Mouse (Mus musculus): ENCODE data around the gene 4933427I04Rik.
A peak's percentile ranks its signal among the peaks of the same experiment; 100 is the strongest.

4933427I04Rik gene

DNA sequence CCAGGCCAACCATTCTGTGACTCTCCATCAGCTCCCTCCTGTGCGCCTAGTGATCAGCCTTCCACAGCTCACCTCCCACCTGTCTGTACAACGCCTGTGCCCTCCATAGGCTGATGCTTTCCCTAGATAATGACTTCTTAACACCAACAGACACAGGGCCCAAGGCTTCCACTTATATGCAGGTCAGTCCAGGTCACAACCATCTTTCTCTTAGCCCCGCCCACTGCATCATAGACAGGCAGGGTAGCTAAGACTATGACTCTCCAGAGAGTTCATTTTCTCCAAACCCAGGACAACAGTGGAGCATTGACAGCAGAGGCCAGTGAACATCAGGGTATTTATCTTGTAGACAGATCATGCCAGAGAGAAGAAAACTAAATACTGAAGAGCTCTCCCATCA is at the start of gene 4933427I04Rik:
Gene 4933427I04Rik (plus strand): TSS at position 301 of the 400 bp plus-strand sequence.
- DNase-seq, result no peak

DNA sequence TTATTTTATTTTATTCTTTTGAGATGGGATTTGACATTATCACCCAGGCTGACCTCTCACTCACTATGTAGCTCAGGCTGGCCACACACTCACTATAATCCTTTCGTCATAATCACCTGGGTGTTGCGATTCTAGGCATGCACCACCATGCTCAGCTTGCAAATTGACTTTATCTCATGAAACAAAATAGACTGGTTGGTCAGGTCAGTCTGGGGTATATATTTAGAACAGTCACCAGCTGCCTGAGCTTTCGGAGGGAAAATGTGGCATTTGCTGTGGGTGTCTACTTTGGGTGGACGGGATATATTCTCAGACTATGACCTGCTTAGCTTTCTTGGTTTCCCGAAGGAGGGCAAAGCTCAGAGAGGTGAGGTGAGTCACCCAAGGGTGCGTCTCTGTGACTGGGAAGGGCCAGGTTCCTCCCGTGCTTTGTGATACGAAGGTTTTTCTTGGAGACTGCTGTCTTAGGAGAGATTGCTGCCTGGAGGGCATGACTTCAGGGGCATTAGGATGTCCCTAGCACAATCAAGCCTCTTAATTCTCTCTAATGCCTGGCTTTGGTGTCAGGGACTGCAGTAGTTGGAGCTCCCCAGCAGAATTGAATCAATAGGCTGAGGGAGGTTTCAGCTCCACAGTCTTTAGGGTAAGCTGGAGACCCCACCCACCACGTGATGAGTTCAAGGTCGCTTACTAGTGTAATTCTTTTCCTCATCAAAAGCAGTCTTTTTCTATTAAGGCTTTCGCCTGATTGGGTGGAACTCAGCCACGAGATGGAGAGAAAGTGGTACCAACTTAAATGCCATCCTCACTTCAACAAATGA is 48.8 kb upstream of the 4933427I04Rik start:
- DNase-seq, result no peak

DNA sequence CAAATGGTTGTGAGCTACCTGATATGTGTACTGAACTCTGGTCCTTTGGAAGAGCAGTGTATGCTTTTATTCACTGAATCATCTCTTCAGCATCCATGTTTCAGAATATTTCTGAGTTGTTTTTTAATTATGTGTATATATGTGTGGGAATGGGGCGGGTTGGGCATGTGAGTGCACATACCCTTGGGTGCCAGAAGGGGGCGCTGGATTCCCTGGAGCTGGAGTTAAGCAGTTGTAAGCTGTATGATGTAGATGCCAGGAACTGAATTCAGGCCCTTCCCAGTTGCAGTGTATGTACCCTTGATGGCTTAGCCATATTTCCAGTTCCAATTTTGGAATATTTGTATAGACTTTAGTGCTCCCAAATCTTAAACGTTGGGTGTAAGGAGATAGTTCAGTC is 47.0 kb upstream of the 4933427I04Rik start:
- DNase-seq, result no peak

DNA sequence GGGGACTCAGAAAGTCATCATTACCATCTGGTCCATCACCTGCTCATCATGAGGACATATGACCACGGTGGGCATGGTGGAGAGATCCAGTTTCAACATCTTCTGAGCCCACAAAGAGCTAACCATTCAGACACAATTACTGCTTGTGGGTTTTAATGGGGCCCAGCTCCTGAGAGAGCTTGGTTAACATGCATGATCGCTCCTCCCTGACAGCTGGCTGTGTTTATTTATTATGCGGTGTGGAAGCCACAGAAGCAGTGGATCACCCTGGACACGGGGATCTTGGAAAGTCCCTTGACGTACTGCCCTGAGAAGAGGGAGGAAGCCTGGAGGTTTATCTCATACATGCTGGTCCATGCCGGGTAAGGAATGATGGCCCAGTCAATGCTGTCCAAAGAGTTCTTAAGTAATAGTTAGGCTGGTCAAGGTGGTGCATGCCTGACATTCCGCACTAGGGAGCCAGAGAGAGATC is 45.4 kb upstream of the 4933427I04Rik start:
- DNase-seq, result no peak

- no peak for DNase-seq
Observed at GRCm38 (mm10) chr4:123819093-123819610, 40.3 kb upstream of the 4933427I04Rik start.

DNA sequence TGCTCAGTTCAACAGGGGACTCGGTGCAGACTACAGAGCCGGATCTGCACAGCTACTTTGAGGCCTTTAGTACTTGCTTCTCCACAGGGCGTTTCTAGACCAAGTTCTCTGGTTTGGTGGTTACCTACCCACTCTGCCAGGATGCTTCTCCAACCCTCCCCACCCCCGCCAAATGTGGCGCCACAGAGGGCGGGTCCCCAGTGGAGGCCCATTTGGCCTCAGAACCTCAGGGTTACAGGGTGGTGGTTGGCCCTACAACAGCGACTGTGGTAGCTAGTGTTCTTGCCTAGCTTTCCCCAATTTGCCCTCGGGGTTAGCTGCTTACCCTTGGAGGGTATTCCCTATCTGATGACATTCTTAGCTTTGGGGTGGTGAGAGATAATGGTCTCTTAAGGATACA is 17.4 kb upstream of the 4933427I04Rik start:
- DNase-seq, result no peak

DNA sequence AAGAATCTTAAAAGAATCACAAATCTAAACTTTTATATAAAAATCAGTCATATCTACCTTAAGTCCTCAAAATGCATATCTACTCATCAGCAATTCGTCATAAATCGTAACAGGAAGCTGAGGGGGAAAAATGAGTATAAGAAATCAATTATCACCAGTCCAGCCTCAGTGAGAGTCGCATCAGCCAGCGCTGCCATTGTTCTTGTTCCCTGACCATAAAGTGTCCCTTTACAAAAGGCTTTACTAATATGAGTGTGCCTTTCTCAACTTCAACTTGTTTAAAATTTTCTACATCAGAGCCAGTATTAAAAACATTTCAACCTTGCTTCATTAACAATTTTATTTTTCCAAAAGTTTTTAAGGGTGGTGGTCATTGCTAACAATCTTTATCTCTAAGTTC is 2.6 kb upstream of the 4933427I04Rik start:
- no peak for DNase-seq

DNA sequence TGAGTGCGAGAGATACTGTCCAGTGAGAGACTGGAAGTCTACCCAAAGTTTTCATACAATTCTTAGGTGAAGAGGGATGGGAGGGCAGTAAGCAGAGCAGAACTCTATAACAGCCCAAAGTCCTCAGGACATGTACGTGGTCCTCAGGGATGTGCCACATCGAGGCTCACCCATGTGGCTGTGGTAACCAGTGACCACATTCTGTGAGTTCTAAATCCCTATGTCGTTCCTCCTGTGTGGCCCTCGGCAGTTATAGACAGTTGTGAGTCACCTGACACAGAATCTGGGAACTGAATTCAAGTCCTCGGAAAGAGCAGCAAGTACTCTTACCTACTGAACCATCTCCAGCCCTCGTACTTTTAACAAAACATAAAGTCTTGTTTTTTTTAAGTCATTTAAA is 1.4 kb upstream of the 4933427I04Rik start:
- DNase-seq, result no peak

GRCm38 (mm10) chr4:123859803-123860202 is 324 bp downstream of the 4933427I04Rik start:
- no peak for DNase-seq

- no peak for DNase-seq
Observed at GRCm38 (mm10) chr4:123860621-123861020, 1.1 kb downstream of the 4933427I04Rik start.

- no peak for DNase-seq
Observed at GRCm38 (mm10) chr4:123893726-123894125, 34.2 kb downstream of the 4933427I04Rik start.

GRCm38 (mm10) chr4:123894295-123894694 is 34.8 kb downstream of the 4933427I04Rik start:
- no peak for DNase-seq

GRCm38 (mm10) chr4:123898696-123899095 is 39.2 kb downstream of the 4933427I04Rik start:
- DNase-seq, result peak; percentile 68

DNA sequence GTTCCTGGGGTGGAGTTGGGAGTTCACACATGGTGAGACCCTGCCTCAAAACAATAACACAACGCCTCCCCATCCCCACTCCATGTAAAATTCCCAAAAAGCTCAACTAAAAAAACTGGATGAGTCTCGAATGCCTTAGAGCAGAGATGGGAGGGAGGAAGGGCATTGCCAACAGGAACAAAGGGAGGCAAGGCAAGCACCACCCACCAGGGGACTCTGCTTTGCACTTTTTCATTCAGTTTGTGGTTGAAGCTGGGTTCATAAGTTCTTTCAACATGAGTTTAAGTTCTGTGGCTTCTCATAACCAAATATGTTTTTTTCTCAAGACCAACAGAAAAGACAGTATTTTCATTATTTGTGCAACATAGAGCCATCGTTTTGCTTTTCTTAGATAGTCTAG is 44.0 kb downstream of the 4933427I04Rik start:
- no peak for DNase-seq

DNA sequence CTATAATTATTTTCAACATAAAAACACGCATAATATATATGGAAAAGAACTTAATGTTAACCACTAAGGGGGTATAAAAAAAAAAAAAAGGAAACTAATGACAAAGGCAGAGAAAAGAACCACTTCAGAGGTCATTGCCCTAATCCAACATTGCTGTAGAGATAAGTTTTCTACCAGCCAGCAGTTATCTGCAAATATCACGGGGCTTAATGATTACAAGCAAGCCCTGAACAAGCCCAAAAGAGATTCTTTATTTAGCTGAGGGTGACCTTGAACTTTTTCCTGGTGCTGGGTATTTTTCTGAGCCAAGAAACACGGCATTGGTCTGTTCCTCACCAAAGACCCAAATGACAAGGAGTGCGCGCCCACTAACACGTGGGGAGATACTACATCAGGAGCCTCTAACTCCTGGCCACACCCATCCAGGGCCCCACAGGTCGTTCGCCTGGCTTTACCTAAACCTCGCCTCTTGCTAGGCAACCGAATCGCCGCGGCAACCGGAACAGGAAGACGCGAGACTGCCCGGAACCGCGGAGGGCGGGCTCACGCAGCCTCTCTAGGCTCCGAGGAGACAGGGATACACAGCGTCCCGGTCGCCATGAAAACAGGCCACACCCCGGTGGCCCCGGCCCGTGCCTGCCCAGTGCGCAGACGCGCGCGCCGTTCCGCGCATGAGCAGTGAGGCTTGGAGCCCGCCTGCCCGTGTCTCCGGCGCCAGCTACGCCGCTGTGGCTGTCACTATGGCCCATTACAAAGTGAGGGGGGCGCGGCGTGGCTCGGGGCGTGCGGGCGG is 45.0 kb downstream of the 4933427I04Rik start, which contains the start of gene Mycbp:
Gene Mycbp (plus strand): TSS at position 500 of the 793 bp plus-strand sequence.
- peak; percentile 98 for DNase-seq

DNA sequence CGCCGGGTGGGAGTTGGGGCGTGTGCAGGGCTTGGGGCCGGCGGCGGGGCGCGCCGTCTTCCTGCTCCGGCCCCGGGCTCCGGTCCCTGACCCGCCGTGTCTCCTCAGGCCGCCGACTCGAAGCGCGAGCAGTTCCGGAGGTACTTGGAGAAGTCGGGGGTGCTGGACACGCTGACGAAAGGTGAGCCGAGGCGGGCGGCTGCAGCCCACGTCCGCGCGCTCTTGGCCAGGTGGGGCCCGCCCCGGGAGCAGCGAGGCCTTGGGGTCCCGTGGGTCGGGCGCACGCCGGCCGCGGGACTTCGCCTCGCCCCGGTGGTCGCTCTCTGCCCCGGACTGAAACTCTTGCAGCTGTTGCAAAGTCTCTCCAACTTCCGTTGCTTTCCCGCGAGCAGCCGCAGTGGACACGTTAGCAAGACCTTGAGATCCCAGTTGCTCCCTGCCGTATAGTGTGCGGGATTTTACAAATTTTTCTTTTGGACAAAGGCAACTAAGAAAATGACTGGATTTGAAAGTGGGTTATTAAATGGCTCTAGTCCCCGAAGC is 45.7 kb downstream of the 4933427I04Rik start:
- no peak for DNase-seq

- DNase-seq, result no peak
Observed at GRCm38 (mm10) chr4:123911503-123911902, 52.0 kb downstream of the 4933427I04Rik start.

DNA sequence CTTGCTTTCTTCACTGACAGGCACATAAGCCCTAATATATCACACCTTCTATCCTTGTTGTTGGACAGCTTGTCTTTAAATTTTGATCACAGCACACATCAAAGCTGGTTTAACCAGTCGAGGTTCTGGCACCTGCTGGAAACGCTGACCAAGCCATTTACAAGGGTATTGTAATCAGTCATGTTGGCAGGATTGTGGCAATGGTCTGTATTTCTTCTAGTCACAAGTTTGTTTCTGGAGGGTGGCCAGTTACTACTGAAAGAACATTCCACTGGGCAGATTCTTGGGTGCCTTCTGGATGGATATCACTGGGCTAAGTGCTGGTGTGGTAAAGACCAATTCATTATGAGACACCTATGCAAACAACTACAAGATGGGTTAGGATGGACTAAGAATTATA is 53.0 kb downstream of the 4933427I04Rik start:
- DNase-seq, result no peak

Data from right cerebral cortex, postnatal 14 days (tissue).